Mouse (Mus musculus) MEL (cell line): ENCODE data around the gene Tada2a.

ENCODE experiments used
- CTCF ChIP-seq, 3 experiments: IDR thresholded peaks in 2 of 3; conservative IDR thresholded peaks in 1 of 3; 2 replicates each; pipeline ENCODE4 v1.5.1; 2011 to 2012; ENCODE audit warnings: low read length in 3 of 3, low read depth in 2 of 3, mild to moderate bottlenecking in 2 of 3, improper control_type of control experiment in 1 of 3, inconsistent platforms in 1 of 3, mixed read lengths in 1 of 3, moderate library complexity in 1 of 3; ENCODE audit not compliant: control insufficient read depth in 1 of 3, insufficient read depth in 1 of 3, poor library complexity in 1 of 3, severe bottlenecking in 1 of 3
- NRF1 ChIP-seq: IDR thresholded peaks from 2 replicates; pipeline ENCODE4 v1.6.1; 2014; ENCODE audit warnings: low read depth, mild to moderate bottlenecking, inconsistent platforms, low read length, improper control_type of control experiment, moderate library complexity; ENCODE audit not compliant: poor library complexity, insufficient read depth, severe bottlenecking
- TAL1 ChIP-seq: IDR thresholded peaks from 2 replicates; pipeline ENCODE4 v1.6.1; 2012; ENCODE audit warnings: mild to moderate bottlenecking, inconsistent platforms, low read length, moderate library complexity, mixed read lengths

DNA sequence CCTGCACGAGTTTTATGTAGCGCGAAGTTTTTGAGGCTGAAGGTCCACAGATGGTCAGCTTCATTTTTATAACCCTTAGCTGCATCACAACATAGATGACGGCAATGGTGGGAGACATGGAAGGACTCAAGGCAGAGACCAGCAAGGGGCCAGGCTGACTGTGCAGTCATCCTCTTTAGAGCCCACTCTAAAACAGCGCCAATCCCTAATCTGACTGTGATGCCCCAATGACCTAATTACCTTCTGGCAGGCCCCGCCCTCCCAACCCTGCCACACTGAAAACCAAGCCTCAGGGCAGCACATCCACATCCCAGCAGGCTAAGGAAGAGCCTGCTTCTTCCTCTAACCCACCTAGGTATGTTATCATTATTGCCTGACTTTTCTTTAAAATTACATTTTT lies 68.8 kb downstream of the Tada2a start:
- no peak for TF ChIP-seq TAL1
- no peak for TF ChIP-seq CTCF (IDR thresholded peaks at IDR 0.05 in 2 of 3, conservative IDR thresholded peaks at IDR 0.05 in 1 of 3; ENCODE audit: control insufficient read depth in 1 of 3, insufficient read depth in 1 of 3, low read depth in 2 of 3, low read length in 3 of 3, poor library complexity in 1 of 3, severe bottlenecking in 1 of 3)
- TF ChIP-seq NRF1 = no peak
